In the genomic region with DNA sequence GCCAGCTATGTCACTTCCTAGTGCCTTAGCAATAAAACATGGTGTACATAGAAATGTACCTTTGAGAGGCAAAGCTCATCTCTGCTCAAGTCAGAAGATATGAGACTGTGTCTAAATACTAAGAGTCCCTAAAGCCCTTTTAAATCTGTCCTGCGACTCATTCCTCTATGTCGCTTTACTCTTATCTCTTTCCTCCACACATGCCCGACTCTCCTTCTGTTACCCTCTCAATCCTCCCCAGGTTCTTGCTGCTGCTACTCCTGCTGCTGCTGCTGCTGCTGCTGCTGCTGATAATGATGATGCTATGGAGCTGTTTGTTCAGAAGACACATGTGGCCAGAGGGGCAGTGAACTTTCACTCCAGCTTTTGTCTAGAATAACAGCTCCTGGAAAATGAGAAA, we compare ENCODE assay signal across 21 mouse cellular contexts. TPM values are rescaled to one million over a fixed set of nuclear protein-coding genes. Genes with fewer than 3 reads are reported as not detected.
A peak's percentile ranks its signal among the peaks of the same experiment; 100 is the strongest.
DNase-seq lines count a peak whose midpoint lies in the region; ATAC-seq and TF ChIP-seq lines count a peak whose summit lies in the region.
"Had no signal": no experiment of that assay in that cellular context is flagged by ENCODE, and none has a peak within 500 bp of the region (broad histone marks: within the 10 kb centered on the region; RNA-seq: fewer than 3 reads in every experiment).

No protein-coding gene starts in this region.

- DNase-seq in G1E (ENCODE audit: low spot score) = no peak
- DNase-seq in brain, embryonic 14.5 days (ENCODE audit: low read depth) = peak; percentile 2
- DNase-seq in adrenal gland, postnatal 25 days = no peak
- DNase-seq in gastrocnemius, postnatal 10 days = no peak
- DNase-seq: adrenal gland, adult 2 months; adrenal gland, adult 8-10 months; adrenal gland, postnatal 10 days; adrenal gland, postnatal 14 days; adrenal gland, postnatal 36 days; B cell, adult 2 months; cerebellum, adult 11 months; cerebellum, adult 11-12 months; cerebellum, adult 18-20 months; cerebellum, adult 2 months; cerebellum, adult 8-10 months; cerebellum, adult 9-10 months had no signal

- peaks cover 4% of the 10 kb centered on the region; the same call in 1 of the 2 replicates for H3K4me1 ChIP-seq in G1E (ENCODE audit: insufficient read depth, low read depth, low read length)

- ATAC-seq in G1E (ENCODE audit: extremely low read depth, insufficient number of reproducible peaks, low FRiP score, poor library complexity, severe bottlenecking) = peak; percentile 93
- ATAC-seq: activated CD4-positive, CD25-positive, alpha-beta regulatory T cell, adult 4 months; CD4-positive, CD25-positive, alpha-beta regulatory T cell, adult 4 months; Patski had no signal

- TF ChIP-seq CTCF in G1E (IDR thresholded peaks at IDR 0.05; ENCODE audit: low read depth, low read length) = no peak
- TF ChIP-seq CTCF in brain, embryonic 14.5 days (IDR thresholded peaks at IDR 0.05; ENCODE audit: borderline replicate concordance, extremely low read depth, insufficient read depth, insufficient read length) = no peak

- TF ChIP-seq POLR2A in brain, embryonic 14.5 days (IDR thresholded peaks at IDR 0.05; ENCODE audit: borderline replicate concordance, extremely low read depth, insufficient read depth, insufficient read length, poor library complexity, severe bottlenecking) = no peak

- no peaks in the 10 kb centered on the region for H3K36me3 ChIP-seq in G1E (replicated peaks)

- no peak overlapping the region for H3K4me3 ChIP-seq in G1E (ENCODE audit: low read depth, low read length)

- H3K9me3 ChIP-seq in G1E (replicated peaks) = no peaks in the 10 kb centered on the region

- H3K27me3 ChIP-seq in G1E (ENCODE audit: insufficient read depth, low read length) = no peaks in the 10 kb centered on the region; the same call in 1 of the 2 replicates
- H3K27me3 ChIP-seq: CH12.LX, Patski had no signal

RNA-seq across cellular contexts. Expression of gene Col12a1, which starts 31.4 kb away (rescaled TPM):
- total RNA-seq in G1E (2014; fragmentation: Nextera tagmentation) (0.45 TPM in 1 of 2 replicates, not detected in the other), G1E (2017) (0.06 and 0.33 TPM in 2 replicates)
- polyA plus RNA-seq in G1E (2012) = 0.04 and 0.08 TPM in 2 replicates
- 13.5 and 25.7 TPM in 2 replicates for polyA plus RNA-seq in brain, embryonic 14.5 days (2012; rRNA removed)
- 9.5 and 9.8 TPM in 2 replicates for total RNA-seq in adrenal gland, postnatal 25 days (2021)
- 100 to 1,000 TPM in 1 of 2 experiments, 10 to 100 TPM in 1; 95.2 to 143 TPM for total RNA-seq in gastrocnemius, postnatal 10 days (2021)
- total RNA-seq: MEL had no signal
- polyA plus RNA-seq: CD4-positive, CD25-positive, alpha-beta regulatory T cell, adult 4 months had no signal
